Mouse (Mus musculus): Measurements from ENCODE around the gene Tubg2. TPM values are rescaled to one million over a fixed set of nuclear protein-coding genes. Genes with fewer than 3 reads are reported as not detected.

The Tubg2 gene
- total and polyA plus RNA-seq, 3 experiments: 2.1 to 10.5 (median 4.7) TPM

DNA sequence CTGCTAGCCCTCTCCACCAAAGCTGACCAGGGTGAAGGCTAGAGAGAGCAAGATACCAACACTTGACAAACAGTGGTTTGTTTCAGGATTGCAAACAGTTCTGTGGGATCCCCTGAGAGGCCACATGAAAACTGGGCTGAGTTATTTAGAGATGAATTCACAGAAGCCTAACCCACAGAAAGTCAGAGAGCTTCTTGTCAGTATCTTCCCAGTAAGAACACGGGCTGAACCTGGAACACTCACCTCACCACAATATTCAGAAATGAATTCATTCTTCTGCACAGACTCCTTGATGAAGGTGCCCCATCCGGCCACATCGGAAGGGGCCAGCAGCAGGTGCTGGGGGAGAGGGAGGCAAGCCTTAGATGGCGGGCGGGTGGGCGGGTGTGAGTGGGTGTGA is 38.9 kb downstream of the Tubg2 start (continued):
- TF ChIP-seq MEF2A (IDR thresholded peaks at IDR 0.05; ENCODE audit: borderline replicate concordance, low read depth, low read length) (peak; percentile 69), NELFE (IDR thresholded peaks at IDR 0.05; ENCODE audit: low read depth, low read length) (no peak), KAT2A (IDR thresholded peaks at IDR 0.05; ENCODE audit: insufficient replicate concordance, low read length) (no peak), ETS1 (conservative IDR thresholded peaks at IDR 0.05; ENCODE audit: low read depth, low read length) (peak; percentile 52), RAD21 (IDR thresholded peaks at IDR 0.05; ENCODE audit: low read depth, low read length) (no peak), POLR2AphosphoS2 (IDR thresholded peaks at IDR 0.05; ENCODE audit: low read depth, low read length) (no peak; the same call in 1 of the 2 replicates), ELF1 (IDR thresholded peaks at IDR 0.05; ENCODE audit: low read depth, low read length) (no peak), PAX5 (IDR thresholded peaks at IDR 0.05; ENCODE audit: low read length) (no peak), MYC (IDR thresholded peaks at IDR 0.05; ENCODE audit: low read depth, low read length) (0 out of 2 replicates have a peak, but pooled peaks have one; percentile 38)

DNA sequence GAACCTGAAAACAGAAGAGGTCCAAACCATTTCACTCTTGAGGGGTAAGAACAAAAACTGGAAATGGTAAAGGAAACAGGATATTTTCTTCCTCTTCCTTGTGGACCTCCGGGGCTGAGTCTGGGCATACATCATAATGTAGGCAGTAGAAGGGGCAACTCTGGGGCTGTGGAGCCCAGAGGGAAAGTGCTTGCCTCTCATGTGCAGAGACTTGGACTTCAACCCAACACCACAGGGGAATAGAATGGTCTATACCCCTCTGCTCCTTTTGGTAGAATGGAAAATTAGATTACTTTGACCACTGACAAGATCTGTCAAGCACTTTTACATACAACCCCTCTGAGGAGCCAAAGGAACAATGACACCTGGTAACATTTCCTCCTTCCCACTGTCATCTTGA is 39.4 kb downstream of the Tubg2 start:
- dilution Hi-C loops (cut with MboI; ENCODE audit: extremely low pct_ligation_motif_present, extremely low pct_unique_long_range_greater_than_20kb, low sequenced_read_pairs): no loop called here
- in situ Hi-C loops (cut with MboI; ENCODE audit: low pct_ligation_motif_present, low pct_unique_long_range_greater_than_20kb, low sequenced_read_pairs): no loop called here
- Histone ChIP-seq H3K27me3 (replicated peaks) (no peaks in the 10 kb centered on the region), H3K4me1 (ENCODE audit: control insufficient read depth in 1 of 2, insufficient read depth in 2 of 2) (peaks cover 25 to 41% of the 10 kb centered on the region in 2 experiments), H3K27ac (ENCODE audit: insufficient read depth, low read depth) (peak overlapping the region; percentile 57), H3K4me2 (ENCODE audit: insufficient read depth, low read depth, poor library complexity, severe bottlenecking) (peak overlapping the region; percentile 44), H3K79me2 (replicated peaks; ENCODE audit: control insufficient read depth, extremely low read depth, insufficient read depth, poor library complexity, severe bottlenecking) (no peaks in the 10 kb centered on the region), H3K4me3 (replicated peaks in 1 of 3; ENCODE audit: low read depth in 2 of 3, low read length in 2 of 3, poor library complexity in 1 of 3) (no peak overlapping the region), H3K9me3 (replicated peaks; ENCODE audit: low read length) (no peaks in the 10 kb centered on the region), H3K36me3 (replicated peaks in 1 of 2; ENCODE audit: control insufficient read depth in 1 of 2, insufficient read depth in 1 of 2, low read length in 1 of 2) (peaks cover 41 to 95% of the 10 kb centered on the region in 2 experiments), H3K9ac (ENCODE audit: insufficient read depth, low read depth) (no peak overlapping the region)
- no peak for DNase-seq (ENCODE audit: extremely low read depth)
- TF ChIP-seq ETS1 (conservative IDR thresholded peaks at IDR 0.05; ENCODE audit: low read depth, low read length) (peak; percentile 37; the same call in 1 of the 2 replicates), CTCF (conservative IDR thresholded peaks at IDR 0.05 in 1 of 2, IDR thresholded peaks at IDR 0.05 in 1 of 2; ENCODE audit: low read depth in 2 of 2, low read length in 2 of 2) (no peak), MAZ (IDR thresholded peaks at IDR 0.05; ENCODE audit: low read depth, low read length) (no peak), PAX5 (IDR thresholded peaks at IDR 0.05; ENCODE audit: low read length) (no peak), MYC (IDR thresholded peaks at IDR 0.05; ENCODE audit: low read depth, low read length) (no peak; the same call in 1 of the 2 replicates), USF2 (conservative IDR thresholded peaks at IDR 0.05; ENCODE audit: low read depth, low read length) (no peak), MAX (IDR thresholded peaks at IDR 0.05; ENCODE audit: low read length) (peak; percentile 0; the same call in 1 of the 2 replicates), IRF4 (IDR thresholded peaks at IDR 0.05; ENCODE audit: low read depth, low read length) (0 out of 2 replicates have a peak, but pooled peaks have one; percentile 25), MXI1 (IDR thresholded peaks at IDR 0.05; ENCODE audit: low read depth, low read length) (peak; percentile 24; the same call in 1 of the 2 replicates), SIN3A (IDR thresholded peaks at IDR 0.05; ENCODE audit: low read length) (peak; percentile 36; the same call in 1 of the 2 replicates), KAT2A (IDR thresholded peaks at IDR 0.05; ENCODE audit: insufficient replicate concordance, low read length) (no peak), CHD1 (IDR thresholded peaks at IDR 0.05; ENCODE audit: low read depth, low read length) (peak; percentile 94; the same call in 1 of the 2 replicates), TCF12 (IDR thresholded peaks at IDR 0.05; ENCODE audit: low read depth, low read length) (no peak)

All from CH12.LX (cell line).